Mouse (Mus musculus): ENCODE data around the gene Tab1.

The Tab1 gene

GRCm38 (mm10) chr15:80163274-80163673, 30.3 kb downstream of the Tab1 start:
- no peak for DNase-seq (ENCODE audit: low spot score)

GRCm38 (mm10) chr15:80163716-80164115, 30.8 kb downstream of the Tab1 start:
- DNase-seq (ENCODE audit: low spot score): no peak

GRCm38 (mm10) chr15:80165396-80165795, 32.5 kb downstream of the Tab1 start:
- DNase-seq (ENCODE audit: low spot score): no peak

GRCm38 (mm10) chr15:80169484-80169883, 36.6 kb downstream of the Tab1 start:
- DNase-seq (ENCODE audit: low spot score): no peak

- DNase-seq (ENCODE audit: low spot score): no peak
Measured at GRCm38 (mm10) chr15:80170357-80170756, 37.4 kb downstream of the Tab1 start.

GRCm38 (mm10) chr15:80171286-80171685, 38.4 kb downstream of the Tab1 start:
- no peak for DNase-seq (ENCODE audit: low spot score)

GRCm38 (mm10) chr15:80171791-80172190, 38.9 kb downstream of the Tab1 start:
- no peak for DNase-seq (ENCODE audit: low spot score)

- DNase-seq (ENCODE audit: low spot score): no peak
Measured at GRCm38 (mm10) chr15:80173001-80173771, 40.3 kb downstream of the Tab1 start, which contains the start of gene Mgat3. TSS of gene Mgat3 (plus strand) at chr15:80173721.

- DNase-seq (ENCODE audit: low spot score): no peak
Measured at GRCm38 (mm10) chr15:80173781-80174597, 41.1 kb downstream of the Tab1 start.

- DNase-seq (ENCODE audit: low spot score): no peak
Measured at GRCm38 (mm10) chr15:80174598-80174875, 41.6 kb downstream of the Tab1 start.

- no peak for DNase-seq (ENCODE audit: low spot score)
Measured at GRCm38 (mm10) chr15:80175316-80175715, 42.4 kb downstream of the Tab1 start.

- DNase-seq (ENCODE audit: low spot score): no peak
Measured at GRCm38 (mm10) chr15:80175756-80176155, 42.8 kb downstream of the Tab1 start.

- no peak for DNase-seq (ENCODE audit: low spot score)
Measured at GRCm38 (mm10) chr15:80181561-80181960, 48.6 kb downstream of the Tab1 start.

GRCm38 (mm10) chr15:80182072-80182700, 49.3 kb downstream of the Tab1 start:
- DNase-seq (ENCODE audit: low spot score): no peak

GRCm38 (mm10) chr15:80188927-80189326, 56.0 kb downstream of the Tab1 start:
- no peak for DNase-seq (ENCODE audit: low spot score)

GRCm38 (mm10) chr15:80190075-80190474, 57.1 kb downstream of the Tab1 start:
- DNase-seq (ENCODE audit: low spot score): no peak

GRCm38 (mm10) chr15:80191585-80192245, 58.8 kb downstream of the Tab1 start:
- DNase-seq (ENCODE audit: low spot score): no peak

- DNase-seq (ENCODE audit: low spot score): no peak
Measured at GRCm38 (mm10) chr15:80192246-80192585, 59.3 kb downstream of the Tab1 start.

GRCm38 (mm10) chr15:80192847-80193246, 59.9 kb downstream of the Tab1 start:
- DNase-seq (ENCODE audit: low spot score): no peak

- DNase-seq (ENCODE audit: low spot score): no peak
Measured at GRCm38 (mm10) chr15:80199556-80199955, 66.6 kb downstream of the Tab1 start.

- DNase-seq (ENCODE audit: low spot score): no peak
Measured at GRCm38 (mm10) chr15:80202111-80202775, 69.3 kb downstream of the Tab1 start.

- no peak for DNase-seq (ENCODE audit: low spot score)
Measured at GRCm38 (mm10) chr15:80203406-80203805, 70.5 kb downstream of the Tab1 start.

Data from spleen, adult 12 weeks (tissue).